Mouse (Mus musculus) kidney, postnatal 4 days (tissue): ENCODE measurements around the gene Mycbp2.
A peak's percentile ranks its signal among the peaks of the same experiment; 100 is the strongest.

Experiments
- DNase-seq, 2 experiments: peaks; one replicate each; pipeline ENCODE4 v3.0.0; 2021; ENCODE audit warnings: mixed read lengths in 2 of 2

Mycbp2 gene

GRCm38 (mm10) chr14:103346729-103347505 lies at the start of gene Mycbp2:
Mycbp2 (minus strand) TSS chr14:103346814.
- peak; percentile 99 to 100 for DNase-seq

- DNase-seq: no peak
These were observed 45.8 kb upstream of the Mycbp2 start for GRCm38 (mm10) chr14:103392391-103392790.

- DNase-seq: no peak
These were observed 40.8 kb upstream of the Mycbp2 start for GRCm38 (mm10) chr14:103387431-103387830.

- no peak for DNase-seq
These were observed 40.3 kb upstream of the Mycbp2 start for GRCm38 (mm10) chr14:103386871-103387270.

- DNase-seq: no peak
These were observed 38.5 kb upstream of the Mycbp2 start for GRCm38 (mm10) chr14:103385084-103385610.

GRCm38 (mm10) chr14:103378703-103379102 lies 32.1 kb upstream of the Mycbp2 start:
- no peak for DNase-seq

- no peak for DNase-seq
These were observed 30.2 kb upstream of the Mycbp2 start for GRCm38 (mm10) chr14:103376765-103377164.

GRCm38 (mm10) chr14:103375523-103375922 lies 28.9 kb upstream of the Mycbp2 start:
- no peak for DNase-seq

- no peak for DNase-seq
These were observed 16.6 kb upstream of the Mycbp2 start for GRCm38 (mm10) chr14:103363199-103363598.

GRCm38 (mm10) chr14:103356066-103356465 lies 9.5 kb upstream of the Mycbp2 start:
- no peak for DNase-seq

- DNase-seq: peak; percentile 9 to 34
These were observed 8.1 kb upstream of the Mycbp2 start for GRCm38 (mm10) chr14:103354396-103355352.

GRCm38 (mm10) chr14:103345858-103346728 lies 521 bp downstream of the Mycbp2 start:
- peak; percentile 74 to 81 for DNase-seq

GRCm38 (mm10) chr14:103345486-103345857 lies 1.1 kb downstream of the Mycbp2 start:
- DNase-seq: peak; percentile 6 to 12

GRCm38 (mm10) chr14:103345011-103345410 lies 1.6 kb downstream of the Mycbp2 start:
- DNase-seq: no peak

GRCm38 (mm10) chr14:103343791-103344190 lies 2.8 kb downstream of the Mycbp2 start:
- DNase-seq: no peak

GRCm38 (mm10) chr14:103341385-103342294 lies 5.0 kb downstream of the Mycbp2 start:
- DNase-seq: no peak

GRCm38 (mm10) chr14:103312926-103313325 lies 33.7 kb downstream of the Mycbp2 start:
- no peak for DNase-seq

- DNase-seq: no peak
These were observed 50.4 kb downstream of the Mycbp2 start for GRCm38 (mm10) chr14:103296227-103296626.

GRCm38 (mm10) chr14:103286650-103287049 lies 60.0 kb downstream of the Mycbp2 start:
- DNase-seq: no peak

GRCm38 (mm10) chr14:103276667-103277066 lies 69.9 kb downstream of the Mycbp2 start:
- DNase-seq: no peak

GRCm38 (mm10) chr14:103260437-103260836 lies 86.2 kb downstream of the Mycbp2 start:
- DNase-seq: no peak
